Mouse (Mus musculus): ENCODE measurements around the gene Elf4.
A peak's percentile ranks its signal among the peaks of the same experiment; 100 is the strongest.
"Not testable (repeated sequence)": the region's sequence is repeated elsewhere in the genome, so short reads cannot be mapped to it uniquely, and the experiment has no call there.

The Elf4 gene

DNA sequence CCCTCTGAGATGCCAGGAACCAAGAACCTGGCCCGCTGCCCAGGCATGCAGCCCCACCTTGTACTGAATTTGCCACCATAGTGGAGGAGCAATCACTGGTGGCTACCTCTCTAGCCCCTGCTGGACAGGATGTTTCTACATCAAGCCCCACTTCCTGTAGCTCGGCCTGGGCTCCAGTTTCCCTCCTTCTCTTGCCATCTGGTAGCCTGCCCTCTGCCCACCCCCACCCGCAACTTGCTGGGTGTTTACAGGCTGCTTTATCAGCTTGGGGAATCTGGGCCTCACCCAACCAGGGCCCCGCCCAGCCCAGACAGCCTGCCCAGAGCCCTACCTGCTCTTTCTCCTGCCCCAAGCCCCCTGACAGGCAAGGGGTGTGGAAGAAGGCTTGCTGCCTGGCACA, 23.9 kb downstream of the Elf4 start:
- DNase-seq (ENCODE audit: low read depth, low spot score): no peak

DNA sequence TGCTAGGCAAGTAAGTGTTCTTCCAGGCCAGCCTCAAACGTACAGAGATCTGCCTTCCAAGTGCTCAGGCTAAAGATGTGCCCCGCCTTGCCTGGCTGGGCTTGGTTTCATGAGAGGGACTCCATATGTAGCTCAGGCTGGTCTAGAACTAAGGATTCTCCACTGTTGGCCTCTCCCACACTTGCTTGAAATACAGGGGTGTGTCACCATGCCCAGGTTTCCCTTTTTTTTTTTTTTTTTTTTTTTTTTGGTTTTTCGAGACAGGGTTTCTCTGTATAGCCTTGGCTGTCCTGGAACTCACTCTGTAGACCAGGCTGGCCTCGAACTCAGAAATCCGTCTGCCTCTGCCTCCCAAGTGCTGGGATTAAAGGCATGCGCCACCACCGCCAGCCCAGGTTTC, 26.9 kb downstream of the Elf4 start:
- not testable (repeated sequence) for DNase-seq (ENCODE audit: low read depth, low spot score)

- no peak for DNase-seq (ENCODE audit: low read depth, low spot score)
These were observed 27.4 kb downstream of the Elf4 start for GRCm38 (mm10) chrX:48435477-48435900.

DNA sequence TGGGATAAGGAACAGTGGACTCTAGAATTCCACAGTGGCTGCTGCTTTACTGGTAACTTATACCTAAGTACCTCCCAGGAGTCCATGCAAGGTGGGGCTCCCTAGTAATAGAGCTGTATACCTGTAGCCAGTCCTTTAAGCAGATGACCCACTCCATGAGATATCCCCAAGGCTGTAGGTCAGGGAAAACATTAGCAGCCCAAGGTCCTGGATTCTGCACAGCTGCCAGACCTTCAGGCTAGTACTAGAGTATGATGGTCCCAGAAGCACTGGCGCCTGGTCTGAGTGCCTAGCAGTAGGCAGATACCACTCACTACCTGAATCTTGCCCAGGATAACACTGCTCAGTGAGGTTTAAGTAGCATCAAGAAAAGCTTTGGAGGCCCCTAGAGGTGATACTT, 28.7 kb downstream of the Elf4 start:
- DNase-seq (ENCODE audit: low read depth, low spot score): no peak

DNA sequence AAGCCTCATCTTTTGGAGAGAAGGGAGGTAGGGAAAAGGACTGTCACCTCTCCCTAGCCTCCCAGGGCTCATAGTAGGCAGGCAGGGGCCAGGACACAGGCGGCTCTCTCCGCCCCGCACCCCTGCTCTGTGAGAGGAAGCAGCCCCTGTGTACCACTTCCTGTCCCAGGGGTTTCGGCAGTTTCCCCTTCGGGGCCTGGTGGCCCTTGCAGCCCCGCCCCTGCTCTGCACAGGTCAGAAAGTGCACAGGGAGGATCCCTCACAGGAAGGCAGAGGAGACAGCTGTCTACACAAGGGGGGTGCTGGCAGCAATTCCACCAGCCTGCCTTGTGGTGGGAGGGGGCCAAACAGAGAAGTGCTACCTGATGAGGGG, 29.4 kb downstream of the Elf4 start:
- DNase-seq (ENCODE audit: low read depth, low spot score): peak; percentile 75

- DNase-seq (ENCODE audit: low read depth, low spot score): peak; percentile 68
These were observed 30.1 kb downstream of the Elf4 start for GRCm38 (mm10) chrX:48432599-48433526.

GRCm38 (mm10) chrX:48429538-48429937, 33.4 kb downstream of the Elf4 start:
- DNase-seq (ENCODE audit: low read depth, low spot score): peak; percentile 72

DNA sequence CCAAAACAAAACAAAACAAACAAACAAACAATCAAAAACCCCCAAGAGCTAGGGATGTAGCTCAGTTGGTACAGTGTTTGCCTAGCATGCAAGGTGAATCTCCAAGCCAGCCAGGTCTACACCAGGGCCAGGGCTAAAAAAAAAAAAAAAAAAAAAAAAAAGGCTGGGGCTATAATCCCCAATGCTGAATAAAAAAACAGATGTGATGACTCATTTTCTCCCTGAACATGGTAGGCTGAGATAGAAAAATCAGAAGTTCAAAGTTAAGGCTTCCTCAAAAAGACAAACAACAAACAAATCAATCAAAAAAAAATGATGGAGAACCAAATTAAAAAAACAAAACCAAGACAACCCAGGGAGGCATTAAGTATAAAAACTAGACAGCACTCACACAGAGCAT, 33.8 kb downstream of the Elf4 start:
- DNase-seq (ENCODE audit: low read depth, low spot score): no peak

GRCm38 (mm10) chrX:48428642-48429041, 34.3 kb downstream of the Elf4 start:
- no peak for DNase-seq (ENCODE audit: low read depth, low spot score)

DNA sequence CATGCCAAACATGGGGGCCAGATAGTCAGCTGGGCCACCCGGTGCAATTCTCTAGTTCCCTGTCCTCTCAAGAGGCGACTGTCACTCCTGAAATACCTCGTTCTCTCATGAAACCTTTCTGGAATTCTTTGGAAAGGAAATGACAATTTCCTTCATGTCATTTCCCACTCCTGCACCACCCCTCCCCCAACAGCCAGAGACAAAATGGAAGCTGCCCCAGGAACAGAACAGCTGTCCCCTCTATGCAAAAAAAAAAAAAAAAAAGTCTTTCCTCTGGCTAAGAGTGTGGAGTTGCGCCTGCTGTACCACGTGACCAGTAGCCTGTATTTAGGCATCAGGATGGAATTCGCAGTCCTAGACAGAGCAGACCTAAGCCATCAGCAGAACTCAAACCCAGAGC, 34.7 kb downstream of the Elf4 start:
- DNase-seq (ENCODE audit: low read depth, low spot score): no peak

DNA sequence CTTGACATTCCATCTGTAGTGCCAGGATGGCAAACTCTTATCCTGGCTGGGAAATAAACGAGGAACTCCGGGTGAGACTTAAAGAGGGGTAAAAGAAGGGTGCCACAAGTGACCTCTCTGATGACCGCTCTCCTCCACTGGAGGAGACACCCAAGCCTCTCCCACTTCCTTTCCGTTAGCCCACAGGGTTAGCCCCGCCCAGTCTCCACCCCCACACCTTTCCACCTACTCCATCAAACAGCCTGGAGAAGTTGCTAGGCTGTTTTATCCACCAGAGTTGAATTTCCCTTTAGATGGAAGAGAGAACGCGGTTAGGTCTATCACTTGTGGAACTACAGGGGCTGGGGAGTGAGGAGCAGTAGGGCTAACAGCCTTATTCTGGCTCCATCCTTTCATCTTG, 37.7 kb downstream of the Elf4 start:
- no peak for DNase-seq (ENCODE audit: low read depth, low spot score)

DNA sequence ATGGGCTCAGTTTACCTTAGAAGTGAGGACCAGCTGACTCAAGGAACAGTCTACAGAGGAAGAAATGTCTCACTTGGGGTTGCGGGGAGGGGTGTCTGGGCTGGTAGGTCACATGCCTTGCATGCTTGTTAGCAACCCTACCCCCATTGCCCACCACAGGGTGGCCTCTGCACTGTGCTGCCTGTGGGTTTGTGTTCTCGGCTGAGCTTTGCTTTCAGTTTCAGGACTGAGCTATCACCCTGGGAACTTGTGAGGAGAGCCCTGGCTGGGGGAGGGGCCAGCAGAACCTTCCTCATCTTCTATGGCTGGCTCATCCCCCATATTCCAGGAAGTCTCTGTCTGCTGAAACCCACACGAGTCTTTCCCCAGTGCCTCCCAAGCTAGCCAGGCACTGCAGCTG, 38.3 kb downstream of the Elf4 start:
- no peak for DNase-seq (ENCODE audit: low read depth, low spot score)

DNA sequence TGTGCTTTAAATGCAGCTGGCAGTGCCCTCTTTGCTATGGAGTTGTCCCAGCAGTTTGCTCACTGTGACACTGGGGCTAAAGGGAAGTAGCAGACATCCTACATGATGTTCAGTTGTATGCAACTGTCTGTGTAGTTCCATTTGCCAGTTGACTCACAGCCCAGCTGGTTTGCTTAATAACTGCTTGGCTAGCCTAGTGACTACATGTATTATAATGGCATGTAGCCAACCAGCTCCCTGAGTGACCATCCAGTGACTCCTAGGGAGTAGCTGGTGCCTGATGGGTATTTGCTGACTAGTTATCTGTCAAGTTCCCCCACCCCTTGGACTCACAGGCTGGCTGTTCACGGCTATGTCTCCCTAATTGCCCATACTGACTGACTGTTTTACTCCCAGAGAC, 39.3 kb downstream of the Elf4 start:
- DNase-seq (ENCODE audit: low read depth, low spot score): no peak

DNA sequence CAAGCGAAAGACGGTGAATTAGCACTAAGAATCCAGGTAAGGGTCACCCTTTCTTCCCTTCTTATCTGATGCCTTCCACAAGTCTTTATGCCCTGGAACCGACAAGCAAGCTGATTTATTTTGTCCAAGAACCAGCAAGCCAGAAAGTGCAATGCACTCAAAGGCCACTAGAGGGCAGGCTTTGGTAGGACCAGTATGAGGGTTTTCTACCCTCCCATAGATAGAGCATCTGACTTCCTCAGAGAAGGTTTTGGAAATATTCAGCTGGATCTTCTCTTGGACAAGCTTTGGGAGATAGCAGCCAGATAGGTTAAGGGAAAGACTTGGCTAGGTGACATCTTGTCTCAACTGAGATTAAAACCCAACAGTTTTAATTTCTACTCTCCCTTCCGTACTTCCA, 39.9 kb downstream of the Elf4 start:
- peak; percentile 63 for DNase-seq (ENCODE audit: low read depth, low spot score)

DNA sequence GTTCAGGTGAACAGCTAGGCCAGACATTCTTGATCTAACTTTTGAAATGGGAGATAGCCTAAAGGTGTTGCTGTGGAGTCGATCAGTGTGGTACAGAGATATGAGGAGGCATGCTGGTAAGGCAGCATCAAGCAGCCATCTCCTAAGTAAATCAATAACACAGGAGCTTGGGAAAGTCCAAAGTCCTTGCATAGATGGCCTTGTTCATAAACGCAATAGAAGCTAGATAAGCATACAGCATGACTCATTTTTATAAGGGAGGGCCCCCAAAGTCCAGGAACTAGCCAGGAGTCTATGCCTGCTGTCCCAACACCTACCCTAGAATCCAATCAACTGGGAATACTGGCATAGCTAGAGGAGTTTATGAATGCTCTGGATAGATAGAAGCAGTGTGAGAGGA, 44.5 kb downstream of the Elf4 start:
- no peak for DNase-seq (ENCODE audit: low read depth, low spot score)

GRCm38 (mm10) chrX:48414291-48414690, 48.6 kb downstream of the Elf4 start:
- no peak for DNase-seq (ENCODE audit: low read depth, low spot score)

GRCm38 (mm10) chrX:48412629-48413028, 50.3 kb downstream of the Elf4 start:
- DNase-seq (ENCODE audit: low read depth, low spot score): no peak

DNA sequence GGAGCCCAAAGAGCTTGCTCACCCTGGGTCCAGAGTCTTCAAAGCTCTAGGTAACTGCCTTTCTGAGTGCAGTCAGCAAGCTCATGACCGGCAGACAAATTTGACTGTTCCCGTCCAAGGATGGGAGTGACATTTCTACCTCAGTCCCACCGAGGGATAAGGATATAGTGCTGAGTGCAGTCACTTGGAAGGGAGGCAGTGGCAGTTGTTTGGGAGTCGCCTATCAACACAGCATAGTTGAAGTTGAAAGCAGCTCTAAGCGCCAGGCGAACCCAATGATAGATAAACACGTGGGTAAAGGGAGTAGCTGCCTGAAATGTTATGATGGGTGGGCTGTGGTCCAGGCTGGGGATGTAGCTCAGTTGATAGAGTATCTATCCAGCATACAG, 52.5 kb downstream of the Elf4 start:
- no peak for DNase-seq (ENCODE audit: low read depth, low spot score)

DNA sequence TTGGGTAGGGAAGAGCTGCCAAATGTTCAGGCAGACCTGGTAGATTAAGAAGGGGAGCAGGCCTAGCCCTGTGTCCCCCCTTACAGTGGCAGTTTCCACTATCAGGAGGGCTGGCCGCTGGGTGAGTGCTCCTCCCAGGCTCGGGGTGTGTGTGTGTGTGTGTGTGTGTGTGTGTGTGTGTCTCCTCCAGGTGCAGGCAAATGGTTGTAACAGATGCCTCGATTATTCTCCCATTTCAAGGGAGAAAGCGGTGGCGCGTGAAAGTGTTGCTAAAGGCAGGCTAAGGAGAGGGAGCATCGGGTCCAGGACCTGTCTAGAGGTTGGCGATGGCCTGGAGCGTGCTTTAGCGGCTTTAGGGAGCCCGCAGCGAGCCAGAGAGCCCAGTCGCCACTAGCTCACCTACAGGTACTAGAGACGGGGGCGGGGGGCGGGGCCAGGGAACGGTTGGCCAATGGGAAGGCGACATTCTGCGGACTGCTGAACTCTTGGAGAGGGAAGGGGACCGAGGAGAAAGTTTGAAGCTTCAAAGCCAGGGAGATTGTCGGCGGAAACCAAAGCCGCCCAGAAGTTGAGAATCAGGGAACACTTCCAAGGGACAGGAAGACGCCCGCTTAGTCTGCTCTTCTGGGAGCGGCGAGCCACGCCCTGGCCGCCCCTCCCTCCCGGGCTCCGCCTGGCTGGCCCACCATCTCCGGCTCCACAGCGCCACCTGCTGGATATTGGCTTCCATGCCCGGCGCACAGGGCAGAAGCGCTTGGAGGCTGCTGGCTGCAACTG, 53.1 kb downstream of the Elf4 start:
- DNase-seq (ENCODE audit: low read depth, low spot score): peak; percentile 83

DNA sequence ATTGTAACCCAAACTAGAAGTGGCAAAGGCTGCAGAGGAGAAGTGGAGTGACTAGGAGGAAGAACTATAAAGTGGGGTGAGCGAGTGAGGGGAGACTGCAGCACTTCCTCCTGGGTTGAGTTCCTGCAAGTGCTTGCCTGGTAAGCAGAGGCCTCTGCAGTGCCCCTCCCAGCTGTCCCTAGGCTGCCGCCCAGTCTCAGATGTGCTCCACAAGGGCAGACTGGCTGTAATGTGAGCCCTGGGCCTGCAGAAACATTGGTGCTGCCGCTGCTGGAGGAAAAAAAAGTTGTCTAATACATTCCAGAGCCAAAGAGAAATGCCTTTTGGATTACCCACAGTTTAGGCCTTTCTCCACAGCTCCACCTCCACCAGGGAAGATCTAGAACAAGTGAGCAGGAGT, 57.8 kb downstream of the Elf4 start:
- no peak for DNase-seq (ENCODE audit: low read depth, low spot score)

DNA sequence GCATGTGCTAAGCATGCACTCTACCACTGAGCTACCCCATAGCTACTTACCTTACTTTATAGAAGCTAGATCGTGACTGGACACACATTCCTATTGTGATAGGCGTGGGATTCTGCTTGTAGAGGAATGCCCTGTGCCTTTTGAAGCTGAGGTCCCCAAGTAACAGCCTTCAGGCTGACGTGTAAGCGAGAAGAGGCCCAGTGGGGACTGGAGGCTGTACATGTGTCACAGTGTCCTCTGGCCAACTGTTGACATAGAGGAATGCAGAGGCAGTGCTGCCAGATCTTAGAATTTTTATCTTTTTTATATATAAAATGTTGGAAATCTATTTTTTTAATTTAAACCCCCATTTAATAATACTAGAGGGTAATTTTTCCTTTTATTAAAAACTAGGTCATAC, 62.9 kb downstream of the Elf4 start:
- DNase-seq (ENCODE audit: low read depth, low spot score): no peak

DNA sequence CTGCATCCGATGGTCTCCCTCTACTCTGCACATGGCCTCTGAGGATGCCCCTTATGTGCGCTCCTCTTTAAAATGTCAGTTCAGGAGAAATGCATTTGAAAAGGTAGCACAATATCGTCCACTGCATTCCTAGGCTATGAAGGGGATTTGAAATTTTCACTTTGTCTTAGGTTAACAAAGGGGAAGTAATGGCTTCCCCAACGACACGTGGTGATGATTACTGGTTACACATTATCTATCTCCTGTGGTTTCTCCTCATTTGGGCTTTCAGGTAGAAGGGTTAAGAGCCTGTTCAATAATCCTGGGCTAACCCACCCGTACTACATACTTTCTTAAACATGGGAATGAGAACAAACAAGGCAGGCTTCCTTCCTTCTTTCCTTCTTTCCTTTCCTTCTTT, 73.6 kb downstream of the Elf4 start:
- no peak for DNase-seq (ENCODE audit: low read depth, low spot score)

DNA sequence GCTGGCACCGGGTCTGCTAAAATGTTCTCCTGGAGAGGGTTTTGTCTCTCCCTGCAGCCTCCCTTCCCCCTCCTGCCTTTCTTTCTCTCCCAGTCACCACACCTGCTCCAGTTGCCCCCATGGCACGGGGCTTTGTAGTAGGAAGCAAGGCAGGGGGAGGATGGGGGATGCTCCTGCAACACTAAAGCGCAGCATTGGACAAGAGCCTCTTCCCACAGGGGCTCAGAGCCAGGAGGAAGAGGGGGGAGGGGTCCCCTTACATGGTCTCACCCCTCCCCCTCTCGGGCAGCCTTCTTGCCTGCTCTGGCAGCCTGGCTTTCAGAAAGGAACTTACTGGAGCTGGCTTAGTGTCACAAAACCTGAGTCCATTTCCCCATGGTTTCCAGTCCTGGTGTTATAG, 77.0 kb downstream of the Elf4 start:
- DNase-seq (ENCODE audit: low read depth, low spot score): no peak

All from R1 (cell line).